Mouse (Mus musculus) myocyte (in vitro differentiated cells): Measurements from ENCODE around the gene Dnttip1.
A peak's percentile ranks its signal among the peaks of the same experiment; 100 is the strongest.

Experiments used
- MAX ChIP-seq: IDR thresholded peaks from one replicate; pipeline ENCODE4 v1.6.1; 2011; ENCODE audit warnings: low read depth, mild to moderate bottlenecking, control low read depth
- MYOG ChIP-seq, 3 experiments: IDR thresholded peaks; one replicate each; pipeline ENCODE4 v1.6.1; 2011; ENCODE audit warnings: control low read depth in 2 of 3, low read depth in 2 of 3, mild to moderate bottlenecking in 2 of 3; ENCODE audit not compliant: insufficient read length in 2 of 3, control insufficient read depth in 1 of 3, insufficient read depth in 1 of 3
- POLR2A ChIP-seq: IDR thresholded peaks from one replicate; pipeline ENCODE4 v1.6.1; 2011; ENCODE audit warnings: low read depth, mild to moderate bottlenecking, control low read depth, moderate library complexity; ENCODE audit not compliant: insufficient read length
- POLR2AphosphoS2 ChIP-seq: IDR thresholded peaks from one replicate; pipeline ENCODE4 v1.6.1; 2011; ENCODE audit warnings: low read depth, control low read depth; ENCODE audit not compliant: insufficient read length
- TCF12 ChIP-seq: IDR thresholded peaks from one replicate; pipeline ENCODE4 v1.6.1; 2011; ENCODE audit warnings: mild to moderate bottlenecking, control low read depth; ENCODE audit not compliant: poor library complexity, insufficient read depth, severe bottlenecking
- TCF3 ChIP-seq: IDR thresholded peaks from one replicate; pipeline ENCODE4 v1.6.1; 2011; ENCODE audit warnings: low read depth, control low read depth; ENCODE audit not compliant: insufficient read length

- peak; percentile 32 for TF ChIP-seq POLR2A
- TF ChIP-seq TCF12: no peak
- TF ChIP-seq MAX: no peak
- no peak for TF ChIP-seq MYOG (IDR thresholded peaks at IDR 0.05; ENCODE audit: control insufficient read depth in 1 of 3, insufficient read depth in 1 of 3, insufficient read length in 2 of 3, low read depth in 2 of 3)
- TF ChIP-seq POLR2AphosphoS2: peak; percentile 33
- TF ChIP-seq TCF3: no peak
These were observed 6.7 kb downstream of the Dnttip1 start for GRCm38 (mm10) chr2:164752454-164752853.
